Mouse (Mus musculus) ES-E14 (cell line): ENCODE measurements around the gene N4bp2l2.

Experiments
- HCFC1 ChIP-seq: IDR thresholded peaks from 2 replicates; pipeline ENCODE4 v1.6.1; 2012; ENCODE audit warnings: low read length, inconsistent platforms, borderline replicate concordance; ENCODE audit not compliant: insufficient read depth
- MAFK ChIP-seq: IDR thresholded peaks from 2 replicates; pipeline ENCODE4 v1.6.1; 2014; ENCODE audit warnings: mild to moderate bottlenecking, low read depth, low read length, inconsistent platforms; ENCODE audit not compliant: insufficient read depth
- ZC3H11A ChIP-seq: IDR thresholded peaks from 2 replicates; pipeline ENCODE4 v1.6.1; 2012; ENCODE audit warnings: low read depth, mild to moderate bottlenecking, inconsistent platforms, low read length, borderline replicate concordance
- ZNF384 ChIP-seq: IDR thresholded peaks from 2 replicates; pipeline ENCODE4 v1.6.1; 2012; ENCODE audit warnings: low read depth, low read length, inconsistent platforms

DNA sequence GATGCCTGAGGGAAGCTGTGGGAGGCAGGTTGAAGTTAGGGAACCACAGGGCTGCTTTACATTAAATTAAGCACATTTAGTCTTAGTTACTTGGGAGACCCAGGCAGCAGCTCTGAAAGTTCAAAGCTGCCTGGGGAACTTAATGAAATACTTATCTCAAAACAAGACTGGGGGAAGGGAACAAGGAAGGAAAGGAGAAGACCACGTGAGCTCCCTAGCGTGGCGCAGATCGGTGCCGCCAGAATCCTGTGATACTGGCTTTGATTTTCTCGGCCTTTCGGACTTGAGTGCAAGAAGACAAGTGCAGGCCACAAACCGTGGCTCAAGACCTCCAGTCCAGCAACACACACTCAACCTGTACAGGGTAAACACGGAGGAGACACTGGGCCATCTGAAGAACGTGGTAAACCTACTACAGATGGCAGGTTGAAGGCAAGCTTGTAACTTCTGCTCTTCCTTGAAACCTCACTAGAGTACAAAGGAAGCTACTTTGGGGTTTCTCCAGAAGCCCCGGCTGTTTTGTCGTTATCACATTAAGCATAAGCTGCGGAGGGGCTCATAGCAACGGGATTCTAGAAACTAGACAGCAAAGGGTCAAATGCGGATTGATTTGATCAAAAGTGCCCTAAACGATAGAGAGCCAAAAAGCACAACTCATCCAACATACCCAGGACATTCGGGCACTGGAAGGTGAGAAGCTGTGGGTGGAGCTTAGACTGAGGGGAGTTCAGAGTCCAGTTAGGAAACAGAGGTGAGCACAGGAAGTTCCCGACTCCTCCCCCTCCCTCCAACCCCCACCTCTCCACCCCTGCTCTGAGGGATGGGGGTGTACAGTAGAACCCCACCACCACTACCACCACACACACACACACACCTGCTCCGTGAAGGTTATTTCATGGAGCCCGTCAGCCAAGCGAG, 67.5 kb downstream of the N4bp2l2 start:
- no peak for TF ChIP-seq ZNF384
- no peak for TF ChIP-seq ZC3H11A
- no peak for TF ChIP-seq MAFK
- no peak for TF ChIP-seq HCFC1
